Mouse (Mus musculus) skeletal muscle tissue, adult 2 months (tissue): ENCODE results near the gene Celf1.
"Not testable (repeated sequence)": the region's sequence is repeated elsewhere in the genome, so short reads cannot be mapped to it uniquely, and the experiment has no call there.

ENCODE experiments used
- DNase-seq: peaks from one replicate; pipeline ENCODE4 v3.0.0-alpha.2; 2012; ENCODE audit warnings: low read depth, low spot score

Celf1 gene

DNA sequence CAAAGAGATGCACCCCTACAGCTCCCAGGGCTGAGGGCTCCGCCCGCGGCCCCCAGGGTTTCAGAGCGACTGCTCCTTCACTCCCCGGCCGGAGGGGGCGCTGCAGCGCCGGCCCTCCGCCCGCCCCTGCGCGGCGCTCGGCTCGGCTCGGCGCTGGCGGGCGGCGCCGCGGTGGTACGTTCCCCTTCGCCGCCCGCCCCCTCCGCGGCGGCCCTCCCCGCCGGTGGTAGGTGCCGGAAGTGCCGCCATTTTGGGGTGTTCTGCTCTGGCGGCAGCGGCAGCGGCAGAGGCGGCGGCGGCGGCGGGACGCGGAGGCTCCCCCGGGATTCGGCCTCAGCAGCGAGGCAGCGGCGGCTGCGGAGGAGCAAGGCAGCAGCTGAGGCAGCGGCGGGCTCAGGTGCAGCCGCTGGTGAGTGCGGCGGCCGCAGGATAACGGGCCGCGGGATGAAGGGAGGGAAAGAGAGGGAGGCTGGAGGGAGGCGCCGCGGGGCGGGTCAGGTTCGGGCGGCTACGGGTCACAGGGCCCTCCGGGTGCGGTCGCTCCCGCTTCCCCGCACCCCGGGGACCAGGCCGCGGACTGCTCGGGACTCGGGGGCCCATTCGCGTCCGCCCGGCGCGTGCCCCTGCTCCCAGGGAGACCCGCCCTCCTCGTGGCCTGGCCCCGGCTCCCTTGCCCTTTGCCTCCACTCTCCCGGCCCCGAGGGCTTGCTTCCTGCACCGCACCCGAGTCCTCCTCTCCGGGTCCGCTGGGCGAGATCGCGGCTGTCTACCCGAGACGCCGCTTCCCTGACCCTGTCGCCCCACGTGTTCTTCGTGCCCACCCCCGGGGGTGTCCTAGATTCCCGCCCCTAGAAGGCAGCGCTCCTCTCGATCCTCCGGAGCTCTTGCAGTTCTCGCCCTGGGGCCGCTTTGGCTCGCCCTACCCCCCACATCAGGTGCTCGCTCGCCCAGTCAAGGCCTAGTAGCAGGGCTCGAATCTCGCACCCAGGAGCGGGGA, at the start of gene Celf1:
TSS of gene Celf1 (plus strand) at position 150 of the 997 bp plus-strand sequence.
- peak; percentile 65 for DNase-seq

DNA sequence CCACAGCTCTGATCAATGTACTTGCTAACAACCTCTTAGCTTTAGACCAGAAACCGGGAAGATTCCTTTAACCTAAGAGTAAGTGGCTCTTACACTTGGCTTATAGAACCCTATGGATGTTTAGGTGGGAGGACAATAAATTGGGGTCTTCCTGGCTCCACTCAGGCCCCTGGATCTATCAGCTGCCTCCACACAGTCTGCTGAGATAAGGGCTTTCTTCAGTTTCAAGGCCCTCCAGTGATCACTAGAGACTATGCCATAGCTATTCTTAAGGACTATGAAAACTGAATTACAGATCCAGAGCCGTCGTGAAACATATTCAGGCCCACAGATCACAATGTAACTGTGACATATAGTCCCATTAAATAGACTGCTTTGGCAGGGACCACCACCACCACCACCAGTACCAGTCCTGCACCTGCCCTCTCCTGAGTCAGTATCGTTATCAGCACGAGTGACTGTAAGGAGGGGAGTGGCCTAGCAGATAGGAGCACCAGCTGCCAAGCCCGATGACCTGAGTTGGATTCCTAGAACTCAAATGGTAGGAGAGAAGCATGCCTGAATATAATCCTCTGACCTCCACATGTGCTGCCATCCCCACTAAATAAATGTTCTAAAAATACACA, 46.4 kb upstream of the Celf1 start:
- DNase-seq: no peak

DNA sequence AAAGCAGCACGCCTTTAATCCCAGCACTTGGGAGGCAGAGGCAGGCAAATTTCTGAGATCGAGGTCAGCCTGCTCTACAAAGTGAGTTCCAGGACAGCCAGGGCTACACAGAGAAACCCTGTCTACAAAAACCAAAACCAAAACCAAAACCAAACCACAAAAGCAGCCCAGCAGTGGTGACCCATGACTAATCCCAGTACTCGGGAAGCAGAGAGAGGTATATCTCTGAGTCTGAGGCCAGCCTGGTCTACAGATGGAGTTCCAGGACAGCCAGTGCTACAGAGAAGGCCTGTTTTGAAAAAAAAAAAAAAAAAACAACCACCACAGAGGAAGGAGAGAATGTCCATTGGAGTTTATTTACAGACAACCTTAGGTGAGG, 45.9 kb upstream of the Celf1 start:
- not testable (repeated sequence) for DNase-seq

DNA sequence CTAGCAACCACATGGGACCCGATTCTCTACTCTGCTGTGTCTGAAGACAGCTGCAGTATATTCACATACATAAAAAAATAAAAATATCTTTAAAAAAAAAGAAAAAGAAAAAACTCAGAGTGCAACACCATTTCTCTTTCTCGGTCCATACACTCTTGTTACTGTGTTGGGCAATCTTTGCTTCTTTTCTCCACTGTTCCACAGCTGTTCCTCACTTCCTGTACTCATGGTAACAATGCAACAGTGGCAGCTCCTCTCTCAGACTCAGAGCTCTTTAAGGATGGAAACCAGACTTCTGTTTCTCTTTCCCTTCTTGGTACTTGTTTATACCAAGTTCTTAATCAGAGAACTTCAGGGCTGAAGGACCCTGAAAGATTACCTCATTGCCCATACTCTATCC, 36.8 kb upstream of the Celf1 start:
- DNase-seq: no peak

DNA sequence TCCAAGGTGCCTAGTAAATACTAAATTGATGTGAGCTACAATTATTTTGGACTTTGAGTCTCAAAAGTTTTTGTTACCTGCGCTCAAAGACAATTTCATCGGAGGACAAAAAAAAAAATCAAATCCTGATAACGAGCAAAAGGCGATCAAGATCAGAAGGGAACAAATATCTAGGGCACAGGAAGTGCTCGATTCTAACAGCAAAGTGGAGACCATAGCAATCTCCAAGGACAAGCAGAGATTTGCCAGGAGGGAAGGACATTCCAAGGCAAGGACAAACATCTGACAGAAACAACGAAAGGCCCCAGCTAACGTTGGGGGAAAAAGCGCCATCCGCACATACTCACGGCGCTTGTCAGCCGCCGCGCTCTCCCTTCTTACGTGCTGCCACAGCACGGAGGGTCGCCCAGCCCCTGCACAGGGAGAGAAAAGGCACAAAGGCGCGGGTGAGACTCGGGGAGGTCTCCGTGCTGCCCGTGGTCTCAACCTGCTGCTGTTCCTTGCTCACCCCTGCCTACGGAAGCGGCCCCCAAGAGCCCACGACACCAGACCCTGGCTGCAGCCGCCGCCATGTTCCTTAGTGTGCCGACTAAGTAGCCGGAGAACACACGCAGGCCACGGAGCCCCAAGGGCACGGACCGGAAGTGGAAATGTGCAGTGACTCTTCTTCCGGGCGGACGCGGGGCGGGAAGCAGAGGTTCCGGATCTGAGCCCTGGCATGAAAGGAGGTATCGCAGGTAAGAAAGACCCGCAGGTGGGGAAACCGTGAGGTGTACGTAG, 35.9 kb upstream of the Celf1 start, which contains the start of the genes Kbtbd4 and Ndufs3:
TSS of gene Kbtbd4 (plus strand) at position 665 of the 780 bp plus-strand sequence.
TSS of gene Ndufs3 (minus strand) at position 752 of the 780 bp plus-strand sequence.
- peak; percentile 81 for DNase-seq

DNA sequence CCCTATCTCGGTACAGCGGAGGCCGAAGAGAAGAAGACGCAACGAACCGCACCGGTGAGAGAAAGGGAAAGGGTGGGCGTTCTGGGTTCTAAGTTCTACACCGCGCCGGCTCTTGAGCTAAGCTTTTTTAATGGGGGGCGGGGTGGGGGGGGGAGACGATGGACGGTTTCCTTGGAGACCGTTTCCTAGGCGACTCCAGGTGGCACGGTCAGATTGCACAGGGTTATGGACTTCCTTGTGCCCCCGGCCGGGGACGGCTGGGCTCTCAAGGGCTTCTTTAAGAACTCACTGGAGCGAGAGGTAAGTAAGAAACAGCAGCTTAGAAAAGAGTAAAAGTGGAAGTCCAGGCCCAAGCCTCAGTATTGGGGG, 35.3 kb upstream of the Celf1 start:
- no peak for DNase-seq

DNA sequence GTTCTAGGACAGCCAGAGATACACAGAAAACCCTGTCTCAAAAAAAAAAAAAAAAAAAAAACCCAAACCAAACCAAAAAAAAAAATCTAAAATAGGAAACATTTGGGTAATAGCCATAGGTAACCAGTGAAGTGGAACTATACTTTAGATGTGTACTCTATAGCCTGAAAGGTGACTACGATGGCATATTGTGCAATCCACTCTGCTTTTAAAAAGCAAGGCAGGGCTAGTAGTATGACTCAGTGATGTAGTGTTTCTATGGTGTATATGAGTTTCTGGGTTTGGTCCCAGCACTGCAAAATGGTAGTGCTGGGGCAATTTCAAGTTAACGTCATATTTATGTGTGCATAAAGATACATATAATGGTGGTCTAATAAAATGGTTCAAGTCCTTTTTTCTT, 33.5 kb upstream of the Celf1 start:
- DNase-seq: no peak

DNA sequence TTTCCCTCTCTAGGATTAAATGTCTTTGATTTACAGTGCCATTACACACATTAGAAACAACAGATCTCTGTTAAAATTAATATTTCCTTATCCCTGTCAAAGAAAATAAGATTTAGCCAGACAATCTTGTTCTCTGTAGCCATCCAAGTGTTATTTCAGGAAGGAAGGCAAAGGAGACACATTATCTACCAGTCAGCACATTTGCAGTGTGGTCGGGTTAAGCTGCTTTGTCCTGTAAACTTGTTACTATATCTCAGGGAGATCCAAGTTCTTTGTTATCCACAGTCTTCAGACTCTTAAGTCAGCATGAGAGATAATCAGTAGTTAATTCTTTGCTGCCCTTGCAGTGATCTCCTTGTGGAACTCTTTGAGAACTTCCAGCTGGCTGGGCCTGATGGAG, 29.3 kb upstream of the Celf1 start:
- DNase-seq: no peak

DNA sequence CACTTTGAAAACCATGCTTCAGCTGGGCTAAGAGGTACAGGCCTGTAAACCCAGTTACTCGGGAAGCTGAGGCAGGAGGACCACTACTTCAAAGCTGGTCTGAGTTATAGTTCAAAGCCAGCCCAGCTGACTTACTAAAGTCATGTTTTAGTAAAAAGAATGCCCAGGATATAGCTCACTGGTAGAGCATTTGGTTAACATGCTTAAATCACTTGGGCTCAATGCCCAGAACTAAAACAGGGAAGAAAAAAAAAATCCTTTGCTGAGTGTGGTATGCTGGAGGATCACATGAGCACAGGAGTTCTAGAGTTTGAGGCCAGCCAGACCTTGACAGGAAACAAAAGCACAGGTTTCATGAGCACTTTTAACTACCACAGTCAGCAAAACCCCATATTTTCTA, 28.5 kb upstream of the Celf1 start:
- DNase-seq: no peak

DNA sequence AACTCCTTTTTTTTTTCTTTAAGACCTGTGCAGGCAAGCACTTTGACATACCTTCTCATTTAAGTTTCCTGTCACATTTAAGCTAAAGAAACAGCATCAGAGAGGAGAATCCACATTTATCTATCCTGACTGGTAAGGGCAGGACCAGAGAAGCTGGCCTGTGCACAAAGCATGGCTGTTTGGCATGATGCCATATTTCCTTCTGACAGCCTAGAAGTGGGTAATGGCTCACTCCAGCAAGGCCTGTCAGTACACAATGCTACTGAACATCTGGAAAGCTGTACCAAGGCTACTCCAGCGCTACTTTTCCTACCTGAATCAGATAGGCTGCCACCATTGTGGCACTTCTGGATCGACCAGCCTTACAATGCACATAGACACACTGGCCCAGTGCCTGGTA, 26.5 kb upstream of the Celf1 start:
- DNase-seq: no peak

DNA sequence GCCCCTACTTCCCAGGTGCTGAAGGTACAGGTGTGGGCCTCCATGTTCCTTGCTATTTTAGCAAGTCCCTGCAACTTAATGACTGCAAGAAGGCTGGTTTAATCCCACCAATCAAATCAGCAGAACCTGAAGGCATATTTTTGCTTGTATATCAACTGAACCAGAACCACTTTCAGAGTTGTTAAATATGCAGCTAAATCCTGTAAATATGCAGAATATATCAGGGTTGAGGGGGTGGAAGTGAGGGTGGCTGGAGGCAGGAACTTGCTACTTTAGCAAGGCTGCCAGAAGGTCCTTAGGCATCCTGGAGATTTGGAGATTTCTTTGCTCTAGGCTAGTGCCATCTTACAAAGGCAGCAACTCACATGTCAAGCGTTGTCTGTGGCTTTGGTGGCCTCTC, 24.7 kb upstream of the Celf1 start:
- DNase-seq: no peak

DNA sequence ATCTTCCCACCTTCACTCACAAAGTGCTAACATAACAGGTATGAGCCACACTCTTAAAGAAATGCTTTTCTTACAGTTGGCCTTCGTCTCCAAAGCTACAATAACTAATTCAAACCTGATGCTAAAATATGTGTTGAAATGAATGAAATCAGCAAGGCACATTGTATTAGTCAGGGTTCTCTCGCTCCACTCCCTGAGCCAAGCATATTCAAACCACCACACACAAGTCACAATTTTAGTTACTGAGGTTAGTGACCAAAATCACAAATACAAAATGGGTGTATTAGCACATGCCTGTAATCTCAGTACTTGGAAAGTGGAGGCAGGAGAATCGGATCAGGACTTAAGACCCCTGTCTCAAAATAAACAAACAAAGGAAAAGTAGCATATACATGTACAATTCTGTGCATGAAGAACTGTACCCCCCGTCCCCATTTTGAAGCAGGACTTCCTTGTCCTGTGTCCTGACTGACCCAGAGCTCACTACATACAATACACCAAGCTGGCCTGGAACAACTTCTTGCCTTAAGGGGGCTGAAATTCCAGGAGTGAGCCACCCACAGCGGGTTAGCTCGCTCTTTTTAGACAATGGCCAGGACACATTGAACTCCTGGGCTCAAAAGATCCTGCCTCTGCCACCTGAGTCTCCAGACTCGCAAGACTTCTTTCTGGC, 23.5 kb upstream of the Celf1 start:
- DNase-seq: no peak

DNA sequence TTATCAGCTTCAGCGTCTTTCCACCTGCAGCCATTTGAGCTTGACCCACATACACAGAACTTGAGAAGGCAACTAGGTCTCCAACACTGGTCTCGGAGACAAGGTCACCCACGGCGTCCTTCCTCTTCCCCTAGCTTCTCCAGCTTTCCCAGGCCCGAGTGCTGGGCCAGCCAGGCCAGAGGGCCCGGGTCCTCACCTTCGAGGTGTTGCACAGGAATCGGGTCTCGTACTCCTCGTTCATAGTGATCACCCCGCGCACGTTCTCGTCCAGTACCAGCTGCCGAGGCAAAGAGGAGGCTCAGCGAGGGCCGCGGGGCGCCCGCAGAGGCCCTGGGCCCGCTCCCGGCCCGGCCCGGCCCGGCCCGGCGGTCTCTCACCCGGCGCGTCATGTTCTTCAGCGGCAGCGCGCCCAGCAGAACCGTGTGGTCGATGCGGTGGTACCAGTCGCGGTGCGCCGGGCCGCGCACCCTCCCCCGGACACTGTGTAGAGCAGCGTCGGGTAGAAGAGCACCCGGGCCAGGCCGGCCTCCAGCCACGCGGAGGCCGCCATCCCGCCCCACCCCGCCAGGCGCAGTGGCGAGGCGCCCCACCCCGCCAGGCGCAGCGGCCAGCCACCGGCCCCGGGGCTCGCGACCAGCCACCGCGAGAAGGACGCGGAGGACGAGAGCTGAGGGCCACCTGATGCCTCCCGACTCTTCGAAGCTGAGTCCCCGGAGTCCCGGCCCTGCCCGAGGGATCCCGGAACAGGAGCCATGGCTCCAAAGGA, 22.8 kb upstream of the Celf1 start:
- DNase-seq: peak; percentile 76

DNA sequence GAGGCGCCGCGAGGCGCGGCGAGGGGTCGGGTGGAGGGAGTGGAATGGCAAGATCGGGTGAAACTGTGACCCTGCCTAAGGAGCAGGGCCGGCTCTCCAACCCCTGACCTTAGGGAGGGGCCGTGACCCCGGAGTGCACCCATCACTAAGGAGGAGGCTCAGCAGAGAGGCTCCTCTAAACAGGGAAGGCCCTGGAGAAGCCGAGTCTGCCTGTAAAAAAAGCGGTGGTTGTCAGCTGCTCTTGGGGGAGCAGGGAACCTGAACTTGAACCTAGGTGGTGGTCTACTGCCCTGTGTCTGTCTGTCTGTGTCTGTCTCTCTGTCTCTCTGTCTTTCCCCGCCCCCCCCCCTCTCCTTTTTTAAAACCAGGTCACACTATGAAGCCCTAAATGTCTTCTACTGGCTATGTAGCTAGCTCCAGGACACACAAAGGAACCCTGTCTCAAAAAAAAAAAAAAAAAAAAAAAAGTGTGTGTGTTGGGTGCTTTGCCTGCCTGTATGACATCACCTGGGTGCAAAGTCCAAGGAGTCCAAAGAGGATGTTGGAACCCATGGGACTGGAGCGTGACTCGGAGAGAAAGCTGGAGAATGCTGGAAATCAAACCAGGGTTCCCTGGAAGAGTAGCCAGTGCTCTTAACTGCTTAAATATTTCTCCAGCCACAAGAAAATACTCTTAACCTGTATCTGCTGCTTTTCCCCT, 22.0 kb upstream of the Celf1 start:
- DNase-seq: peak; percentile 32

DNA sequence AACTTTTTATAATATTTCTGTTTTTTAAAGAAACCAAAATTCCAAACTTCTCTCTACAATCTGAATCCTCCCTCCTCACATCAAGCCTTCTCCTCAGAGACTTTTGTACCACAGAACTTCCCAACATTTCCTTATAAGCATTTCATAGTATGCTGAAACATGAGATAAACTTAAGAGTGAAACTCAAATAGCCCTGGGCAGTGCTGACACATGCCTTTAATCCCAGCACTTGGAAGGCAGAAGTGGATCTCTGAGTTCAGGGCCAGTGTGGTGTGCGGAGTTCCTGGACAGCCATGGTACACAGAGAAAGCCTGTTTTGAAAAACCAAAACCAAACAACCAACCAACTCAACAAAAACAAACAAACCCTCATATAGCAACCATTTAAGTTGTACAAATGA, 19.0 kb upstream of the Celf1 start:
- peak; percentile 42 for DNase-seq

DNA sequence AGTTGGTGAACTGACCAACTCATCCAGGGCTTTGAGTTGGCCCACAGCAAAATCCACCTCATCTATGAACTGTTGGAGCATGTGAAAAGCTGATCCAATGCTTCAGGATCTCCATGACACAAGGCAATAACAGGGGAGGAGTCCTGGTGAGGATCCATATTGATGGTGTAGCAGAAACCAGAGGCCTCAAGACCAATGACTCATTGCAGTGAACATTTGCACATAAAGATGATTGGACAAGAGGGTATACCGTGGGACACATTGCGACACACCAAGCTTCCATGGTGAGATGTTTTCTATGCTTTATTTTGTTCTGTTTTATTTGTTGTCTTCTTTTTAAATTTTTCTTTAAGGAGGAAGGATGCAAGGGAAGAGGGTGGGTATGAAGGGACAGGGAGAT, 17.5 kb upstream of the Celf1 start:
- no peak for DNase-seq

DNA sequence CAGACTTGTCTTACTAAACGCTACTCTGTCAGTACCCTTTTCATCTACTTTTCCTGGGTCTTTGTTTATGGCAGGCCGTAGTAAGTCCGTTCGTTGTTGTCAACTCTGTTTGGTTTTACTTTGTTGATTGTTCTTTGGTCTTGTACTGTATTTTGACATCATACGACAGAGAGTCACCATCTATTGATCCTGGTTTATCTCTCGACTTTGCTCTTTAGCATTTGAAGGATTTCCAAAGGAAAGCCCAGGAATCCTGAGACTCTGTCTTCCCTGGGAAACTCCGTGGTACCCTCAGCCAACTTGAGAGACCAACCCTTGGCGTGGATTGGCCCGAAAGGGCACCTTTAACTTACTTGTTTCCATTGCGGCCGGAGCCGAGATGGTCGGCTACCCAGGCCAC, 11.6 kb upstream of the Celf1 start:
- DNase-seq: no peak

DNA sequence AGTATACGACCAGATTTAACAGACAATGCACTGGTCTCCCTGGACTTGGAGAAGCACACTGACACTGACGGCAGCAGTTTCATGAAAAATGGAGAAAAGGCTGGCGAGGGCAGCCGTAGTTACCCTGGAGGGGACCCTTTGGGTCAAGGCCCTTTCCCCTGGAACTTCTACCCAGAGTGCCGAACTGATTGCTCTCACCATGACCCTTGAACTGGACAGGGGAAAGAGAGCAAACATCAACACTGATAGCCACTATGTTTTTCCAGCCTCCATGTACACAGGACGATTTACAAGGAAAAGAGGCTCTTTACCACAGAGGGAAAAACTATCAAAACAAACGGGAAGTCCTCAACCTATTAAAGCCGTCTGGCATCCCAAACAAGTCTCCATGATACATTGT, 8.4 kb upstream of the Celf1 start:
- no peak for DNase-seq

DNA sequence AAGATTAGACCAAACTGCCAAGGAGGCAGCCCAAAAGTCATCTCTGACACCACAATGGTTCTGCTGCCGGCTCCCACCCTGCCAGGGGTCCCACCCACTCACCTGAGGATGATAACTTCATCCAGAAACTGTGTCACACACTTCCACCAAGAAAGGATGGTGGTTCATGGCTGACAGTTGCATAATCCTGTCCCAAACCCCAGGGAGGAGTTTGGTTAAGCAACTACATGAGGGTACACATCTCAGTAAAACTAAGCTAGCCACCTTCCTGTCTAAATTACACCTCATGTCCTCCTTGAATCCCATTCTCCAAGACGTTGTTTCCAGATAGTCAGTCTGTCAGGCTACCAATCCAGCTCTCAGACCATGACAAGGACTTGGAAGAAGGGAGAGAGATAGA, 7.9 kb upstream of the Celf1 start:
- DNase-seq: no peak

DNA sequence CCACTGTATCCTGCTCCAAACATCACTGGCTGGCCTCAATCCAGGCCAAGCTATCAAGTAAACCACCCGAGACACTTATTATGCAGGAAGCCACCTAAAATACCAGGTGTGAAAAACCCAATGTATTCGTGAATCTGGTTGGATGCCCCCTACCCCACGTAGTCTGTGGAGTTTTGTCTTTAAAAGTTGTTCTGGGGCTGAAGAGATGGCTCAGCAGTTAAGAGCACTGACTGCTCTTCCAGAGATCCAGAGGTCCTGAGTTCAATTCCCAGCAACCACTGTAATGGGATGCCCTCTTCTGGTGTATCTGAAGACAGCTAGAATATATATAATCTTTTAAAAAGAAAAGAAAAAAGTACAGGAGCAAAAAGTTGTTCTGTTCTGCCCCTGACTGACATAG, 1.8 kb upstream of the Celf1 start:
- no peak for DNase-seq
